Mouse (Mus musculus) ES-Bruce4 (cell line): ENCODE data around the gene Osbp. TPM values are rescaled to one million over a fixed set of nuclear protein-coding genes. Genes with fewer than 3 reads are reported as not detected.

Experiments
- H3K27ac ChIP-seq: 2 replicates; pipeline ENCODE4 v1.5.1; 2012; ENCODE audit warnings: low read length, inconsistent platforms; ENCODE audit not compliant: insufficient read depth
- H3K27me3 ChIP-seq: 2 replicates; pipeline ENCODE4 v1.6.1; 2012; ENCODE audit warnings: mild to moderate bottlenecking, low read length, inconsistent platforms; ENCODE audit not compliant: control insufficient read depth, poor library complexity, insufficient read depth, severe bottlenecking
- H3K36me3 ChIP-seq: 2 replicates; pipeline ENCODE4 v1.6.1; 2012; ENCODE audit warnings: inconsistent platforms, mild to moderate bottlenecking, low read length, moderate library complexity; ENCODE audit not compliant: control insufficient read depth, poor library complexity, insufficient read depth, severe bottlenecking
- H3K4me1 ChIP-seq: one replicate; pipeline ENCODE4 v1.8.1; 2011; ENCODE audit warnings: low read length; ENCODE audit not compliant: control insufficient read depth, insufficient read depth
- H3K4me3 ChIP-seq: 2 replicates; pipeline ENCODE4 v1.5.1; 2011; ENCODE audit warnings: low read depth, mild to moderate bottlenecking, low read length
- H3K9ac ChIP-seq: 2 replicates; pipeline ENCODE4 v1.6.1; 2012; ENCODE audit warnings: low read depth, mild to moderate bottlenecking, inconsistent platforms; ENCODE audit not compliant: poor library complexity, severe bottlenecking
- H3K9me3 ChIP-seq: replicated peaks from 2 replicates; pipeline ENCODE4 v1.6.1; 2012; ENCODE audit warnings: mild to moderate bottlenecking, low read length, inconsistent platforms; ENCODE audit not compliant: control insufficient read depth, poor library complexity, insufficient read depth, severe bottlenecking
- CTCF ChIP-seq: IDR thresholded peaks from one replicate; pipeline ENCODE4 v1.8.1; 2011; ENCODE audit warnings: low read depth, low read length
- EP300 ChIP-seq: IDR thresholded peaks from 2 replicates; pipeline ENCODE4 v1.6.1; 2011; ENCODE audit warnings: low read depth, low read length; ENCODE audit not compliant: insufficient read depth
- POLR2A ChIP-seq: IDR thresholded peaks from one replicate; pipeline ENCODE4 v1.8.1; 2011; ENCODE audit warnings: low read length; ENCODE audit not compliant: insufficient read depth
- polyA plus RNA-seq: library from polyadenylated mRNA; stranded (reverse); fragments of >200 nt; gene quantifications from 2 replicates; pipeline ENCODE4 v1.2.4, GENCODE M21; 2011; ENCODE audit warnings: low read depth; ENCODE audit not compliant: missing spikeins, insufficient read depth, insufficient read length

The Osbp gene
- polyA plus RNA-seq, 1 experiment: 31.5 TPM

GRCm38 (mm10) chr19:11949878-11950277, 15.9 kb upstream of the Osbp start:
- no peaks in the 10 kb centered on the region for H3K4me1 ChIP-seq
- no peaks in the 10 kb centered on the region for H3K27me3 ChIP-seq
- H3K9ac ChIP-seq: no peak overlapping the region
- TF ChIP-seq CTCF: no peak
- TF ChIP-seq EP300: no peak
- no peak for TF ChIP-seq POLR2A
- no peak overlapping the region for H3K4me3 ChIP-seq
- H3K9me3 ChIP-seq: no peaks in the 10 kb centered on the region
- no peak overlapping the region for H3K27ac ChIP-seq
- H3K36me3 ChIP-seq: 0 out of 2 replicates have a peak, but pooled peaks cover 2% of the 10 kb centered on the region

- no peaks in the 10 kb centered on the region for H3K9me3 ChIP-seq
- H3K4me1 ChIP-seq: no peaks in the 10 kb centered on the region
- no peak for TF ChIP-seq EP300
- TF ChIP-seq CTCF: no peak
- no peak for TF ChIP-seq POLR2A
- no peak overlapping the region for H3K4me3 ChIP-seq
- no peak overlapping the region for H3K27ac ChIP-seq
- H3K36me3 ChIP-seq: no peaks in the 10 kb centered on the region
- no peaks in the 10 kb centered on the region for H3K27me3 ChIP-seq
- no peak overlapping the region for H3K9ac ChIP-seq
Measured at GRCm38 (mm10) chr19:11950747-11951146, 15.0 kb upstream of the Osbp start.

- Histone ChIP-seq H3K9me3 (no peaks in the 10 kb centered on the region), H3K4me3 (no peak overlapping the region), H3K4me1 (no peaks in the 10 kb centered on the region), H3K27me3 (no peaks in the 10 kb centered on the region), H3K27ac (no peak overlapping the region), H3K9ac (no peak overlapping the region), H3K36me3 (no peaks in the 10 kb centered on the region)
- no peak for TF ChIP-seq CTCF
- TF ChIP-seq POLR2A: no peak
- TF ChIP-seq EP300: no peak
Measured at GRCm38 (mm10) chr19:11954206-11954605, 11.5 kb upstream of the Osbp start.

- Histone ChIP-seq H3K4me3 (no peak overlapping the region), H3K27ac (no peak overlapping the region), H3K4me1 (no peaks in the 10 kb centered on the region), H3K27me3 (no peaks in the 10 kb centered on the region), H3K36me3 (no peaks in the 10 kb centered on the region), H3K9ac (no peak overlapping the region), H3K9me3 (no peaks in the 10 kb centered on the region)
- TF ChIP-seq CTCF (no peak), EP300 (no peak), POLR2A (no peak)
Measured at GRCm38 (mm10) chr19:11956636-11957035, 9.1 kb upstream of the Osbp start.

GRCm38 (mm10) chr19:11957396-11957795, 8.3 kb upstream of the Osbp start:
- Histone ChIP-seq H3K27me3 (no peaks in the 10 kb centered on the region), H3K36me3 (no peaks in the 10 kb centered on the region), H3K27ac (no peak overlapping the region), H3K4me1 (no peaks in the 10 kb centered on the region), H3K4me3 (no peak overlapping the region), H3K9me3 (no peaks in the 10 kb centered on the region), H3K9ac (no peak overlapping the region)
- no peak for TF ChIP-seq CTCF
- TF ChIP-seq POLR2A: no peak
- no peak for TF ChIP-seq EP300

- Histone ChIP-seq H3K9ac (no peak overlapping the region), H3K36me3 (no peaks in the 10 kb centered on the region), H3K27ac (no peak overlapping the region), H3K4me3 (no peak overlapping the region), H3K9me3 (no peaks in the 10 kb centered on the region), H3K27me3 (no peaks in the 10 kb centered on the region), H3K4me1 (no peaks in the 10 kb centered on the region)
- no peak for TF ChIP-seq CTCF
Measured at GRCm38 (mm10) chr19:11957846-11958245, 7.9 kb upstream of the Osbp start.
